Mouse (Mus musculus) gastrocnemius, adult 18-20 months (tissue): Measurements from ENCODE around the gene Itga9. TPM values are rescaled to one million over a fixed set of nuclear protein-coding genes. Genes with fewer than 3 reads are reported as not detected.
"Not testable (repeated sequence)": the region's sequence is repeated elsewhere in the genome, so short reads cannot be mapped to it uniquely, and the experiment has no call there.

ENCODE experiments used
- DNase-seq: peaks from one replicate; pipeline ENCODE4 v3.0.0; 2021; ENCODE audit warnings: low spot score
- long read RNA-seq, 2 experiments: library from polyadenylated mRNA; stranded (forward); transcript quantifications; one replicate each; pipeline ENCODE4 v2.0.0; 2021
- total RNA-seq, 2 experiments: library from RNA; stranded (reverse); gene quantifications; 2 replicates each; pipeline ENCODE4 v1.2.3; 2021

The Itga9 gene
- 1 to 10 TPM; 3.3 to 5.2 TPM for total RNA-seq
- long read RNA-seq, experiment 1, full-length matches to known transcripts = 1 of 5 reads
- long read RNA-seq, experiment 1, partial matches to known transcripts = 2 of 5 reads
- long read RNA-seq, experiment 1, other reads (novel, unspliced or antisense) = 2 of 5 reads
- long read RNA-seq, experiment 2, full-length matches to known transcripts = 5 of 14 reads
- long read RNA-seq, experiment 2, partial matches to known transcripts = 4 of 14 reads
- long read RNA-seq, experiment 2, other reads (novel, unspliced or antisense) = 5 of 14 reads

- DNase-seq = peak; percentile 80
Measured at GRCm38 (mm10) chr9:118606148-118606816, at the start of gene Itga9. Gene Itga9 (plus strand): TSS chr9:118606690.

- peak; percentile 19 for DNase-seq
Measured at GRCm38 (mm10) chr9:118556951-118557780, 49.3 kb upstream of the Itga9 start.

GRCm38 (mm10) chr9:118563356-118563755 is 43.1 kb upstream of the Itga9 start:
- DNase-seq = no peak

- no peak for DNase-seq
Measured at GRCm38 (mm10) chr9:118563866-118564265, 42.6 kb upstream of the Itga9 start.

GRCm38 (mm10) chr9:118564696-118565095 is 41.8 kb upstream of the Itga9 start:
- no peak for DNase-seq

GRCm38 (mm10) chr9:118569328-118569727 is 37.2 kb upstream of the Itga9 start:
- DNase-seq = no peak

GRCm38 (mm10) chr9:118570865-118571264 is 35.6 kb upstream of the Itga9 start:
- DNase-seq = no peak

- no peak for DNase-seq
Measured at GRCm38 (mm10) chr9:118571701-118572100, 34.8 kb upstream of the Itga9 start.

GRCm38 (mm10) chr9:118574911-118575310 is 31.6 kb upstream of the Itga9 start:
- DNase-seq = no peak

- DNase-seq = no peak
Measured at GRCm38 (mm10) chr9:118580371-118580770, 26.1 kb upstream of the Itga9 start.

GRCm38 (mm10) chr9:118582757-118583156 is 23.7 kb upstream of the Itga9 start:
- no peak for DNase-seq

GRCm38 (mm10) chr9:118584838-118585237 is 21.7 kb upstream of the Itga9 start:
- no peak for DNase-seq

- no peak for DNase-seq
Measured at GRCm38 (mm10) chr9:118585998-118586397, 20.5 kb upstream of the Itga9 start.

- no peak for DNase-seq
Measured at GRCm38 (mm10) chr9:118587115-118587514, 19.4 kb upstream of the Itga9 start.

GRCm38 (mm10) chr9:118589249-118589648 is 17.2 kb upstream of the Itga9 start:
- DNase-seq = no peak

- no peak for DNase-seq
Measured at GRCm38 (mm10) chr9:118590230-118590629, 16.3 kb upstream of the Itga9 start.

GRCm38 (mm10) chr9:118591633-118592032 is 14.9 kb upstream of the Itga9 start:
- no peak for DNase-seq

- DNase-seq = no peak
Measured at GRCm38 (mm10) chr9:118592585-118593249, 13.8 kb upstream of the Itga9 start.

GRCm38 (mm10) chr9:118593443-118593842 is 13.0 kb upstream of the Itga9 start:
- DNase-seq = no peak

GRCm38 (mm10) chr9:118596767-118597166 is 9.7 kb upstream of the Itga9 start:
- no peak for DNase-seq

- not testable (repeated sequence) for DNase-seq
Measured at GRCm38 (mm10) chr9:118600393-118600792, 6.1 kb upstream of the Itga9 start.

- DNase-seq = no peak
Measured at GRCm38 (mm10) chr9:118602576-118602975, 3.9 kb upstream of the Itga9 start.
